Mouse (Mus musculus): ENCODE data around the gene Dtx2. TPM values are rescaled to one million over a fixed set of nuclear protein-coding genes. Genes with fewer than 3 reads are reported as not detected.

The Dtx2 gene
- total RNA-seq, 1 experiment from 2014 or later = 4.8 TPM

DNA sequence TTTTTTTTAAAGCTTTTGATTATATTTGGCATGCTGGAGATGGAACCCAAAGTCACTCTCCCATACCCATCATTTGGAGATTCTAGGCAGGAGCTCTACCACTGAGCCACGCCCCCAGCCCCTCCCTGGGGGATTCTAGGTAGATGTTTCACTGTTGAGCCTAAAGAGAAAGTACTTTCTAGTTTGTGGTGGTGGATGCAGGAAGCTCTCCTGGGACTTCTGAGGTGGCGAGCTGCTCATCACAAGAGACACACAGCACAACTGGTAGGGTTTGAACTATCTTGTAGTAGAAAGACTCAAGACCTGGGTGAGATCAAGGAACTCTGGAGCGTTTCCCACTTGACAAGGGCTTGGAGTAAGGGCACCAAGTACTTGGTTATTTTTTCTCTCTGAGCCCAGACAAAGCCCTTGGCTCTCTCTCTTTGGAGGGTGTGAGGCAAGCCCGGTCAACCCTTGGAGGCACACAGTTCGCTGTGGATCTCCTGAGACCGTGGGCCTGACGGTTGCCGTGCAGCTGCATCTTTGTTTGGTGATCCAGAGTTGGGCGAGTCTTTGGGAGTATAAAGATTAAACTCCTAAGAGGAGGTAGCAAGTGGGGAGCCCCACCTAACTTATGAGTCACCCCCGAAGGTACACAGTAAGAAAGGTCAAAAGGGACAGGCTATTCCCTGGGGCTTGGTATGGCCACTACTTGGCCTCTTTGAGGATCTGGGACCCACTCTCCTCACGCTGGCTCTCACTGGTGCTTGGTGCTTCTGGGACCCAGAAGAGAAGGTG is 59.9 kb downstream of the Dtx2 start, which contains the start of gene Upk3bl:
Gene Upk3bl (plus strand): TSS at position 192 of the 777 bp plus-strand sequence.
- ATAC-seq (replicated peaks; ENCODE audit: low read depth, poor library complexity, severe bottlenecking) = no peak

DNA sequence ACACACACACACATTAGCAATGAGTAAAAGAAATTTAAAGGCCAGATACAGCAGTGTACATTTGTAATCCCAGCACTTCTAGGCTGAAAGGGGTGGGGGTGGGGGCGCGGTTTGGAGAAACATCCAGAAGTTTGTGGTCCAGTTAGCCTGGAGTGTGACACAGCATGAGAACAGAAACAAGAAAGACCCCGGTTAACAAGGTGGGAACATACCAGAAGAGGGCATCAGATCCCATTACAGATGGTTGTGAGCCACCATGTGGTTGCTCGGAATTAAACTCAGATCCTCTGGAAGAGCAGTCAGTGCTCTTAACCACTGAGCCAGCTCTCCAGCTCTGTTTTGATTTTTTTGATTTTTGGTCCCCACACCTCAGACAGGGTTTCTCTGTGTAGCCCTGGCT is 61.5 kb downstream of the Dtx2 start:
- ATAC-seq (replicated peaks; ENCODE audit: low read depth, poor library complexity, severe bottlenecking) = no peak

DNA sequence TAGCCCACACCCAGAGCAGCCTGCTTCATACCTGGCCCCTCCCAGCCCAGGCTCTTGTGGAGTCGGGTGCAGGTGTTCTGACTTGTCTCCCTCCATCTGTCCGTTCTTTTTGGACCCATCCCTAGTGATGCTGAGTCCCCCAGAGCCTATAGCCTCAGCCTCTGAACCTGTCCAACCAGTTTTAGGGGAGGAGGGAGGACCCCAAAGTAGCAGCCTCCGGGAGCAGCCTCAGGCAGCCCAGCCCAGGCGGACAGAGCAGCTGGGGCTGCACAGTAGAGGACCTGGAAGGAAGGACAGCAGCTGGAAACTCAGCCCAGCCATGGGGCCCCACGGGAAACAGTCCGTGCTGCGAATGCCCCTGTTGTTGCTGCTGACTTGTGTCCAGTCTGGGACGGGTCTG is 62.5 kb downstream of the Dtx2 start:
- ATAC-seq (replicated peaks; ENCODE audit: low read depth, poor library complexity, severe bottlenecking) = no peak

DNA sequence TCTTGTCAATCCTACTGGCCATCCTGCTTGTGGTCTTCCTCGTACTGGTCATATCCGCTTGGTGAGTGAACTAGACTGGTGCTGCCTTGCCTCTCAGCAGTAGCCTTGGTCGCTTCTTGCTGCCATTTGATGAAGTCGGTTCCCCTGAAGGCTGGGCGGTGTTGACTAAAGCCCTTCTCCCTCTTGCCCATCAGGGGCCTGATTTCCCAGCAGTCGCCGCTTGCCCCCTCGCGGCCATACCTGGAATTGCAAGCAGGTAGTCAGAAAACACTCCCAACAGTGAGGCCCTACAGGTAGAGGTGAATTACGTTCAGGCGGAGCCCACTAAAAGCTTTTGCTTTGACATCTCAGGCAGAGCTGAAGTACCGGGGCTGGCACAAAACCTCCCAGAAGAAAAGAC is 67.0 kb downstream of the Dtx2 start:
- peak; percentile 82 for ATAC-seq (replicated peaks; ENCODE audit: low read depth, poor library complexity, severe bottlenecking)

DNA sequence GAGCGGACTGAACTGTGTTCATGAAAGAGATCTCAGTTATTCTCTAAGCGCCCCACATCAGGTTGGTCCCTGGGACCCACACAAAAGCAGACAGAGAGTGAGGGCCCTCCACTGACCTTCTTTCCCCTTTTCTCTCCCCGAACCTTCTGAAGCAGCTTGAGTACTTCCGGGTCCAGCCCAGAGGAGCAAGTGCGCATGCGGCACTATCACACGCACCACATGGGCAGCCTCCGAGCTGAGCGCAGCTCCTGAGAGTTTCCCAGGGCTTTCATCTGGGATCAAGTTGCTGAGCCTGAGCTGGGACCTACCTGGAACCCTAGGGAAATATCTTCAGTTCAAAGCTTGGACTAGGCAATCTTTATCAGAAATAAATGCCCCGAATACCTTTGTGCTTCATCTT is 69.3 kb downstream of the Dtx2 start:
- ATAC-seq (replicated peaks; ENCODE audit: low read depth, poor library complexity, severe bottlenecking) = no peak

DNA sequence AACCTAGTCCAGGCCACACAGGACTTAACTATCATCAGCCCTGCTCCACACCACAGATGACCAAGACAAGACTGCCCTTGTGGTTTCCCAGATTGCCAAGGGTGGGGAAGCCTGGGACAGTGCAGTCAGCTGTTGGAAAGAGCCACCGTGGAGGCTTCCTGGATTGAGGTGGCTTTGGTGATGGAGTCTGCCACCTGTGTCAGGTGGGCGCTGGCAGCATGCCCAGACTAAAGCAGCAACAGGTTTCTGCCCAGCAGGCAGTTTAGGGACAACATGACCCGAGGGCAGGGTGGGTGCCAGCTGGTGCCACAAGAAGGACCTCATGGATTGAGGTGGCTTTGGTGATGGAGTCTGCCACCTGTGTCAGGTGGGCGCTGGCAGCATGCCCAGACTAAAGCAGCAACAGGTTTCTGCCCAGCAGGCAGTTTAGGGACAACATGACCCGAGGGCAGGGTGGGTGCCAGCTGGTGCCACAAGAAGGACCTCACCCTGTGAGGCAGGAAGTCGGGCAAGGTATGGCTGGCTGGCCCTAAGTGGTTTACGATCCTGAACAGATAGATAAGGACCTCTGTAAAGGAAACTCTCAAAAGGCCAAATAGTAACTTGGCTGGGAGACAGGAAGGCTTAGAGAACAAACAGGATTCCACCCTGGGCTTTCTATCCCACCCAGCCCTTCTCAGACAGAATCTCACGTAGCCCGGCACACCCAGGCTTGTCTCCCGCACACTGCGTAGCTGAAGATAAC is 72.0 kb downstream of the Dtx2 start:
- peak; percentile 65; the same call in 1 of the 2 replicates for ATAC-seq (replicated peaks; ENCODE audit: low read depth, poor library complexity, severe bottlenecking)

DNA sequence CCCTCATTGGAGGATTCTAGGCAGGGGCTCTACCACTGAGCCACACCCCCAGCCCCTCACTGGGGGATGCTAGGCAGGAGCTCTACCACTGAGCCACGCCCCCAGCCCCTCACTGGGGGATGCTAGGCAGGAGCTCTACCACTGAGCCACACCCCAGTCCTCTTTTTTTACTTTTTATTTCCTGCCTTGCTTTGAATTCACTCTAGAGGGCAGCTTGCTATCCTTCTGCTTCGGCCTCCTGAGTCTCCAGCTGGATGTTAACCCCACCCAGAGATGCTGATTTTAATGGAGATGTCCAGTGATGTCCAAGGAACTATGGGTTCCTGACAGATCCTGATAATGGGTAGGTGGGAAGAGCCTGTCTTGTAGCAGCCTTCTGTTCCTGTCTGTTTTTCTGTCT is 74.8 kb downstream of the Dtx2 start:
- ATAC-seq (replicated peaks; ENCODE audit: low read depth, poor library complexity, severe bottlenecking) = no peak

DNA sequence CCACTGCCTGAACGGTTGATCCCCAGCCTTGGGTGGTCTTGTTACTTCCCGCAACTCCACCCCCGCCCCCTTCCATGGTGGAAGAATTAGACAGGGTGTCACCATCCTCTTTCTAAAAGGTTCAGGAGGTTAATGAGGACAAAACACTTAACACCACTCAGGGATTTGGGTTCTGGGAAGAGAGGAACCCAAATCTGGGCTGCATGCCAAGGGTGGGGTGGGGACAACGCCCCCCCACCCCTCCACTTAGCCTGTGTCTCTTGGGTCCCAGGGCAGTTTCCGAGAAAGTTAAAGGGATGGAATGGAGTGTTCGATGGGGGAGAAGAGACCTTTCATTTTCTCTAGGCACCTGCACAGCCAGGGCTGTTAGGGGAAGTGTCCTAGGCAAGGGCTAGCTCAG is 78.5 kb downstream of the Dtx2 start:
- ATAC-seq (replicated peaks; ENCODE audit: low read depth, poor library complexity, severe bottlenecking) = no peak

DNA sequence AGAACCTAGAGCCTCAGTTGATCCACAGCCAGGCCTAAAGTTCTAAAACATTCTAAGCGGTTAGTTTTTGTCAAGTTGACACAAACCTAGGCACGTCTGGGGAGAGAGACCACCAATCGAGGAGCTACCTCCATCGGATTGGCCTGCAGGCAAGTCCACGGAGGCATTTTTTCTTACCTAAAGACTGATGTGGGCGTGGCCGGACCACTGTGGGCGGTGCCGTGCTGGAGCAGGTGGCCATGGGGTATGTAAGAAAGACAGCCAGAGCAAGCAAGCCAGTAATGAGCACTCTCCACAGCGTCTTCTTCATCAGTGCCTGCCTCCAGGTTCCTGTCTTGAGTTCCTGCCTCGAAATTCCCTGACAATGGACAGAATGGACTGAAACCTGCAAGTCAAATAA is 78.9 kb downstream of the Dtx2 start:
- ATAC-seq (replicated peaks; ENCODE audit: low read depth, poor library complexity, severe bottlenecking) = no peak

DNA sequence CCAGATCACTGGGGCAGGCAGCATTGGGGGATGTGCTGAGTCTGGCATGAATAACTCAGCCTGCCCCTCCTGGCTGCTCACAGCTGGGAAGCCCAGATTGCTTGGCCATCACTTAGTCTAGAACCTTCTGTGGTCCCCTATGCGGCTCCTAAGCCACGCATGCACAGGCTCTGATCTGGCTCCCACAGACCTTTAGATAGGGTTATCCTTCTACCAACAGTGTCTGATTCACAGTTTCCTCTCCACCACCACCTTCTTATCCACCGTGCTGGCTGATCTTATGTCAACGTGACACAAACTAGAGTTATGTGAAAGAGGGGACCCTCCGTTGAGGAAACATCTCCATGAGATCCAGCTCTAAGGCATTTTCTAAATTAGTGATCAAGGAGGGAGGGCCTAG is 80.5 kb downstream of the Dtx2 start:
- peak; percentile 23; the same call in 1 of the 2 replicates for ATAC-seq (replicated peaks; ENCODE audit: low read depth, poor library complexity, severe bottlenecking)

DNA sequence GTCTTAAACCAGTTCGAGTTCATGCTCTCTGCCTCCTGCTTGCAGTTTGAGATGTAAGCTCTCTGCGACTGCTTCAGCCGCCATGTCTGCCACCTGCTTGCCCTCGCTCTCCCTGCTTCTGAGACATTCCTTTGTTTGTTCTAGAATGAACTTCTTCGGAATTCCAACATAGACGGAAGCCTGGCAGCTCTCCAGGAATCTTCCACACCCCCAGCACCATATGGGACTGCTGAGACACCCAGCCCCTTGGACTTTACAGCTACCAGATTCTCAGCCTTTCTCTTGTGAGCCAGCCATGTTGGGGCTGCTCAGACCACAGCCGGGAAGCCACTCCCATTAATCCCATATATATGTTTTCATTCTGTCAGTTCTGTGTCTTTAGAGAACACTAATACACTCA is 81.7 kb downstream of the Dtx2 start:
- no peak for ATAC-seq (replicated peaks; ENCODE audit: low read depth, poor library complexity, severe bottlenecking)

DNA sequence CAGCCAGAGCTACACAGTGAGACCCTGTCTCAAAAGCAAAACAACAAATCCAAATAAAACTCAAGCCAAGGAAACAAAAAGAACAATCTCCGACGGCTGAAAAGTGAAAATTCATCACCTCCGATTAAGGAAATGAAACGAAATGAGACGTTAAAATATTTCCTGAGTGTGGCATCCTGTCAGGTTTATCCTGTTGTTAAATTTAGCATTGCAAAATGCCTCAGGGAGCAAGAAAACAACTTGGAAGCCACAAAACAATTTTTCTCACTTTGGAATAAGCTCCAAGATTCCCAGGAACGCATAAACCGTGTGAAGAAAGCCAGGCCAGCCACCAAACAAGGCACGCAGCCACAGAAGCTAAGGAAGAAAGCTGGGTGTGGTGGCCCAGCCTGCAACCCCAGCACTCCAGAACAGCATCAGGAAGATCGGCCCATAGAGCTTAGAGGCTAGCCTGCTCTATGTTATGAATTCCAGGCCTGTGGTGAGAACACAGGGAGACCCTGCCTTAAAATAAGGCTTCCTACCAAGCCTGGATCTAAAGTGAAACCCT is 82.5 kb downstream of the Dtx2 start:
- 0 out of 2 replicates have a peak, but pooled peaks have one; percentile 26 for ATAC-seq (replicated peaks; ENCODE audit: low read depth, poor library complexity, severe bottlenecking)

DNA sequence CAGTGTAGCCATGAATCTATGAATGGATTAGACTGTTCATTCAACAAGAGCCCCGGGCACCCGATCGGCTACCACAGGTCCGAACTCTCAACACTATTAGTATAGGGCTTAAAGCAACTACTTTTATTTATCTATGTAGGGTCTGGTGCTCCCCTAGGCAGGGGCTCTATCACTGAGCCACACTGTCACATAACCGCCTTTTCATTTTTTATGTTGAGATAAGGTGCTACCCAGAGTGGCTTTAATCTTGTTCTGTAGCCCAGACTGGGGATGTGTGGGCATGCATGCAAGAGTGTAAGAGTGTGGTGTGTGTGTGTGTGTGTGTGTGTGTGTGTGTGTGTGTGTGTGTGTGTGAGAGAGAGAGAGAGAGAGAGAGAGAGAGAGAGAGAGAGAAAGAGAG is 83.5 kb downstream of the Dtx2 start:
- ATAC-seq (replicated peaks; ENCODE audit: low read depth, poor library complexity, severe bottlenecking) = no peak

DNA sequence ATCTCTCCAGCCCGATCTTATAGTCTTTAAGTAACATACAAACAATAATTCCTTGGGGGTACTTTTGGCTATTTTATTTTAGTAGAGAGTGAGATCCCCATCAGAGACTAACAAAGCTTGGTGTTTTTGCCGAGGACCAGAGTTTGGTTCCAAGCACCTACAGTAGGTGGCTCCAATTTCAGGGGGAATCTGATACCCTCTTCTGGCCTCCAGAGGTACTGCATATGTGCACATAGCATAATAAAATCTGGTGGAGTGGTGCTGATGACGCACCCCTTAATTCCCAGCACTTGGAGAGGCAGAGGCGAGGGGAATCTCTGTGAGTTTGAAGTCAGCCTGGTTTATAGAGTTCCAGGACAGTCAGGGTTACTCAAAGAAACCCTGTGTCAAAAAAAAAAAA is 87.7 kb downstream of the Dtx2 start:
- no peak for ATAC-seq (replicated peaks; ENCODE audit: low read depth, poor library complexity, severe bottlenecking)

Other genes with a start within 250 kb of the Dtx2 start
- not detected in 2 replicates for gene Styxl1, start 216.4 kb upstream of the Dtx2 start, total RNA-seq (2017)
- 189 and 208 TPM in 2 replicates for gene Mdh2, start 216.3 kb upstream of the Dtx2 start, total RNA-seq (2017)
- not detected in 2 replicates for gene Srrm3, start 187.9 kb upstream of the Dtx2 start, total RNA-seq (2017)
- 0.46 and 1.4 TPM in 2 replicates for gene Hspb1, start 106.9 kb upstream of the Dtx2 start, total RNA-seq (2017)
- 79.8 and 122 TPM in 2 replicates for gene Ywhag, start 60.2 kb upstream of the Dtx2 start, total RNA-seq (2017)
- gene Ssc4d, start 20.3 kb upstream of the Dtx2 start, total RNA-seq (2017) = 1.0 and 1.3 TPM in 2 replicates
- not detected in 2 replicates for gene Zp3, start 14.7 kb upstream of the Dtx2 start, total RNA-seq (2017)
- gene Upk3b, start 43.7 kb downstream of the Dtx2 start, total RNA-seq (2017) = not detected in 2 replicates
- not detected in 2 replicates for gene Upk3bl, start 59.7 kb downstream of the Dtx2 start, total RNA-seq (2017)
- 23.9 and 35.9 TPM in 2 replicates for gene Rasa4, start 89.1 kb downstream of the Dtx2 start, total RNA-seq (2017)
- 158 and 163 TPM in 2 replicates for gene Polr2j, start 121.8 kb downstream of the Dtx2 start, total RNA-seq (2017)
- 48.9 and 57.0 TPM in 2 replicates for gene Lrwd1, start 141.3 kb downstream of the Dtx2 start, total RNA-seq (2017)
- 11.8 and 14.3 TPM in 2 replicates for gene Alkbh4, start 141.3 kb downstream of the Dtx2 start, total RNA-seq (2017)
- gene Orai2, start 175.9 kb downstream of the Dtx2 start, total RNA-seq (2017) = 26.4 and 33.7 TPM in 2 replicates
- gene Prkrip1, start 204.2 kb downstream of the Dtx2 start, total RNA-seq (2017) = 24.2 and 67.2 TPM in 2 replicates